Comparison of ENCODE assay signal across 11 mouse cellular contexts in genomic region chr5:43087907-43088387, GRCm38 (mm10).
DNase-seq lines count a peak whose midpoint lies in the region; ATAC-seq lines count a peak whose summit lies in the region.
"Had no signal": no experiment of that assay in that cellular context is flagged by ENCODE, and none has a peak within 500 bp of the region (broad histone marks: within the 10 kb centered on the region; RNA-seq: fewer than 3 reads in every experiment).

No protein-coding gene starts in this region.

- peaks cover 7 to 21% of the 10 kb centered on the region in 2 experiments for H3K4me1 ChIP-seq in heart, embryonic 14.5 days (ENCODE audit: control insufficient read depth in 2 of 2, insufficient read depth in 2 of 2, low read length in 2 of 2)
- peaks cover 25% of the 10 kb centered on the region for H3K4me1 ChIP-seq in midbrain, embryonic 10.5 days

- intact Hi-C loops in left cerebral cortex, postnatal 10 days (cut with DNase I), result no loop called here

- WGBS in heart, embryonic 14.5 days, result 14% methylated on average over 8 of the region's 8 CpGs
- WGBS in midbrain, embryonic 10.5 days, result 64% methylated on average over 8 of the region's 8 CpGs

- no peak overlapping the region for H3K4me3 ChIP-seq in heart, embryonic 14.5 days (ENCODE audit: control insufficient read depth in 1 of 2, insufficient read depth in 1 of 2, low read depth in 1 of 2, low read length in 2 of 2)
- H3K4me3 ChIP-seq in midbrain, embryonic 10.5 days, result no peak overlapping the region
- H3K4me3 ChIP-seq: erythroblast, embryonic 14.5 days had no signal

- no peak overlapping the region for H3K9ac ChIP-seq in heart, embryonic 14.5 days (ENCODE audit: low read length)

- no peaks in the 10 kb centered on the region for H3K9me3 ChIP-seq in heart, embryonic 14.5 days (ENCODE audit: control insufficient read depth, low read length)
- H3K9me3 ChIP-seq in midbrain, embryonic 10.5 days (replicated peaks), result no peaks in the 10 kb centered on the region

- H3K36me3 ChIP-seq in heart, embryonic 14.5 days (ENCODE audit: control insufficient read depth, insufficient read depth, low read length), result no peaks in the 10 kb centered on the region
- no peaks in the 10 kb centered on the region for H3K36me3 ChIP-seq in midbrain, embryonic 10.5 days

- no peaks in the 10 kb centered on the region for H3K27me3 ChIP-seq in heart, embryonic 14.5 days (ENCODE audit: control insufficient read depth, insufficient read depth, low read length)
- peaks cover 33% of the 10 kb centered on the region for H3K27me3 ChIP-seq in midbrain, embryonic 10.5 days (ENCODE audit: low read depth, poor library complexity, severe bottlenecking)
- H3K27me3 ChIP-seq: CH12.LX had no signal

- peak; percentile 4 to 29 for DNase-seq in frontal cortex, adult 2 months (ENCODE audit: extremely low spot score in 1 of 2, low spot score in 1 of 2)
- no peak for DNase-seq in frontal cortex, postnatal 14 days (ENCODE audit: low spot score in 2 of 2)
- peak; percentile 26 for DNase-seq in MN1 (ENCODE audit: low spot score)
- DNase-seq in midbrain, embryonic 10.5 days (ENCODE audit: low spot score), result peak; percentile 25
- DNase-seq in kidney, postnatal 4 days, result no peak
- DNase-seq in left cerebral cortex, postnatal 10 days (ENCODE audit: extremely low spot score in 1 of 2, low spot score in 2 of 2), result no peak
- no peak for DNase-seq in kidney, adult 18-20 months

- peak overlapping the region; percentile 40 to 45 for H3K27ac ChIP-seq in heart, embryonic 14.5 days (replicated peaks in 1 of 2; ENCODE audit: control insufficient read depth in 1 of 2, insufficient read depth in 1 of 2, low read depth in 2 of 2, low read length in 2 of 2)
- H3K27ac ChIP-seq in midbrain, embryonic 10.5 days (replicated peaks), result peak overlapping the region; percentile 61
- H3K27ac ChIP-seq: macrophage had no signal

- H3K4me2 ChIP-seq in heart, embryonic 14.5 days (ENCODE audit: low read length), result no peak overlapping the region

- peak; percentile 66; the same call in 1 of the 2 replicates for ATAC-seq in heart, embryonic 14.5 days (ENCODE audit: insufficient number of reproducible peaks, insufficient read depth, low FRiP score, low read depth)

Comparison
In these comparisons a context has a peak if more than half of its experiments do, and no peak if none do; other contexts are left out.
1. DNase-seq: peak in frontal cortex, adult 2 months (2 of 2), MN1 (single experiment) and midbrain, embryonic 10.5 days (single experiment); none in frontal cortex, postnatal 14 days (0 of 2), kidney, postnatal 4 days (0 of 2), left cerebral cortex, postnatal 10 days (0 of 2) and kidney, adult 18-20 months (single experiment).